Mouse (Mus musculus) cerebellum, adult 2 months (tissue): ENCODE data around the gene Maml3.

ENCODE experiments used
- CTCF ChIP-seq: fragments of 200-500 bp; IDR thresholded peaks from 2 replicates; pipeline ENCODE4 v1.5.1; 2011; ENCODE audit warnings: low read depth, mild to moderate bottlenecking, control low read depth, low read length, moderate library complexity, borderline replicate concordance; ENCODE audit not compliant: insufficient read depth
- POLR2A ChIP-seq: fragments of 200-500 bp; IDR thresholded peaks from 2 replicates; pipeline ENCODE4 v1.6.1; 2011; ENCODE audit warnings: low read length, control low read depth, borderline replicate concordance; ENCODE audit not compliant: insufficient read depth

DNA sequence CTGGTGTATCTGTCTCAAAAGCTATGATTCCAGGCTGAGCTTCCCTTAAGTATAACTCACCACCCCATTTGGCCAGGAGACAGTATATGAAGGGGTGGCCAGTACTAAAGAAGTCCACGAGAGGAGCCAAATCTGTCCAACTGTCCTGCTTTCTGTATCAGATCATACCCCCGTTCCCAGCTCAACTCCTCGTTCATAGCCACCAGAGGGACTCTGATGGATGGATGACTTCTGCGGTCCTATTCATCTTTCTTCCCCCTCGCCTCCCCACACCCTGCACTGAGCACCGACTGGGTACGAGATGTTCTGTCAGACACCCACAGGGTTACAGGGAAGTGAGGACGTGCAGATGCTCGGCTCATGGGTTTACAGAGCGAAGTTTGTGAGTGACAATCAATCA, 74.8 kb downstream of the Maml3 start:
- TF ChIP-seq CTCF (no peak), POLR2A (no peak)
